Mouse (Mus musculus): Measurements from ENCODE around the gene Clasp1.

DNA sequence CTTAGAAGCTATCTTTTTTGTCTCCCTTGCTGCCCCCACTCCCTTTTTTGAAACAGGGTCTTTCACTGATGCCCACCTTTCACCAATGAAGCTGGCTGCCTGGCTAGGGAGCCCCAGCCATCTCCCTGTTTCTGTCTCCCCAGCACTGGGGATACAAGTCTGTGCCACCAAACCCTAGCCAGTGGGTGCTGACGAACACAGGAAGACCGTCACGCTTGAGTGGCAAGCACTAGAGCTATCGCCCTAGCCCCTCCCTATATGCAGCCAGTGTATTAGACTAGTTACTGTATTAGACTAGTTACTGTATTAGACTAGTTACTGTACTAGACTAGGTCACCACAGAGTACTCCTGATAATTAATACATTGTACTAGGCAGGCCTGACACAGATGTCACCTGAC lies 66.0 kb downstream of the Clasp1 start:
- TF ChIP-seq CTCF (conservative IDR thresholded peaks at IDR 0.05; ENCODE audit: insufficient read depth, insufficient read length, low read depth, low read length) (no peak), POLR2A (IDR thresholded peaks at IDR 0.05; ENCODE audit: low read depth, low read length) (no peak)
